Comparison of ENCODE assay signal across 23 mouse cellular contexts in genomic region chr6:86550587-86550986, GRCm38 (mm10).
"Had no signal": no experiment of that assay in that cellular context is flagged by ENCODE, and none has a peak within 500 bp of the region (broad histone marks: within the 10 kb centered on the region; RNA-seq: fewer than 3 reads in every experiment).

No protein-coding gene starts in this region.

- DNase-seq: gastrocnemius, adult 2 months; gastrocnemius, postnatal 10 days; gastrocnemius, postnatal 25 days; heart, adult 18-20 months; heart, postnatal 10 days; heart, postnatal 4 days; kidney, adult 18-20 months; kidney, adult 8-10 months; kidney, postnatal 10 days; kidney, postnatal 25 days; kidney, postnatal 4 days; left cerebral cortex, postnatal 4 days; liver, embryonic 13.5 days had no signal

- H3K4me3 ChIP-seq: gastrocnemius, adult 2 months; heart, embryonic 10.5 days; heart, embryonic 12.5 days; hindbrain, embryonic 10.5 days; intestine, embryonic 15.5 days; left cerebral cortex, adult 2 months; limb, embryonic 13.5 days; limb, embryonic 15.5 days; liver, embryonic 13.5 days had no signal

- H3K4me2 ChIP-seq: heart, embryonic 12.5 days; hindbrain, embryonic 14.5 days; intestine, embryonic 15.5 days; limb, embryonic 13.5 days; limb, embryonic 15.5 days; liver, embryonic 13.5 days had no signal

- H3K9ac ChIP-seq: heart, embryonic 12.5 days; hindbrain, embryonic 14.5 days; intestine, embryonic 15.5 days; limb, embryonic 13.5 days; limb, embryonic 15.5 days; liver, embryonic 13.5 days had no signal

- H3K9me3 ChIP-seq: heart, embryonic 10.5 days; heart, embryonic 12.5 days; hindbrain, embryonic 10.5 days; intestine, embryonic 15.5 days; limb, embryonic 13.5 days; limb, embryonic 15.5 days; liver, embryonic 13.5 days had no signal

- H3K27ac ChIP-seq: gastrocnemius, adult 2 months; heart, embryonic 10.5 days; hindbrain, embryonic 10.5 days; hindbrain, embryonic 14.5 days; intestine, embryonic 15.5 days; left cerebral cortex, adult 2 months; limb, embryonic 13.5 days; limb, embryonic 15.5 days; liver, embryonic 13.5 days had no signal

- ATAC-seq: inflammation-experienced regulatory T-cells, adult 6 months; intestine, embryonic 15.5 days; intestine, postnatal 0 days had no signal

- H3K27me3 ChIP-seq: heart, embryonic 12.5 days; intestine, embryonic 15.5 days; limb, embryonic 13.5 days; limb, embryonic 15.5 days; liver, embryonic 13.5 days had no signal

- H3K4me1 ChIP-seq: hindbrain, embryonic 10.5 days; limb, embryonic 13.5 days; limb, embryonic 15.5 days had no signal
